Mouse (Mus musculus) R1 (cell line): ENCODE results near the gene Pcsk4.

Experiments
- DNase-seq: peaks from one replicate; pipeline ENCODE4 v3.0.0-alpha.2; 2018; ENCODE audit warnings: low read depth, low spot score

Gene Pcsk4

DNA sequence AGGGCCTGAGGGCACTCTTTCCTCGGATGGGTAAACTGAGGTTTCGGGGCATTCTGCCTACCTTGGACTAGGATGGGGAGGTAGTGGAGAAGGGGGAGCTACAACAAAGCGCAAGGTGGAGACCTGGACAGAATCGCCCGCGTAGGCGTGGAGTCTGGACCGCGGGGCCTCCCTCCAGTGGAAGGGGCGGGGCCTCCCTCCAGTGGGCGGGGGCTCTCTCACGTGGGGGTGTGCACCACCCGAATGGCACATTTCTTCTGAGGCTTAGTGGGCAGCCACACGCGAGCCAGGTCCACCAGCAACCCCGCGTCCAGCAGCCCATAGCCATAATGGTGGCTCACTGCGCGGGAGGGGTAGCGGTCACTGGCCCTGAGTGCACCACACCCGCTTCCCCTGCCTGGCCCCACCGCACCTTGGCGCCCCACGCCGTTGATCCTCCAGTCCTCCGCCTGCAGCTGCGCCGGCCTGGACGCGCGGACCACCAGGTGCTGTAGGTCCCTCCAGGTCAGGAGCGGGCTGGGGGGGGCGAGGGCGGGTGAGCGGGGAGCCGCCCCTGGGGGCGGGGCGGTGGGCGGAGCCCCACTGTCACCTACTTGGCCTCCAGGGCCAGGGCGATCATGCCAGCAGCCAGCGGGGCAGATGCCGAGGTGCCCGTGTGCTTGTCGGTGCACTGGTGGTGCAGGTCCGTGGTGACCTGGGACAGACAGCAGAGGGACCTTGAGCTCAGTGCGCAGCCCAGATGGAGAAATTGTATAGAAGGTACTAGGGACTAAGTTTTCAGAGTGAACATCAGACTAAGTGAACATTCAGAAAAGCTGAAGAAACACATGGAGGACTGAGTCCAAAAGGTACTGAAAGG lies 5.8 kb downstream of the Pcsk4 start:
- peak; percentile 66 for DNase-seq

DNA sequence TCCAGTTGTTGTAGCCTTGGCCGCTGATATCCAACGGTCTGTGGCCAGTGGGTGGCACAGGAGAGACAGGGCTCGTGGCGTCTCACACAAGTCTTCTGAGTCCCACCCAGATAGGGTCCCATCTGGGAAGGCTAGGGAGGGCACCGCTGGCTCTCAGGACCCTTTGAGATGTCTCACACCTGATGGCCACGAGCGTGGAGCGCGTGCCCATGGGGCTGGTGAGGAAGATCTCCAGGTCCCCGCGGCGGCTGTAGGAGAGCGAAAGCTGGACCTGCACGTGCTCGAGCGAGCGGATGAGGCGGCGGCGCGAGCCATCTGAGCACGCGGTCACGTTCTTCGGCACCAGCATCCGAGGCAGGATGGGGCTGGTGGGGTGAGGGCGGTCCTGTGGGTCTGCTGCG lies 6.5 kb downstream of the Pcsk4 start:
- no peak for DNase-seq

DNA sequence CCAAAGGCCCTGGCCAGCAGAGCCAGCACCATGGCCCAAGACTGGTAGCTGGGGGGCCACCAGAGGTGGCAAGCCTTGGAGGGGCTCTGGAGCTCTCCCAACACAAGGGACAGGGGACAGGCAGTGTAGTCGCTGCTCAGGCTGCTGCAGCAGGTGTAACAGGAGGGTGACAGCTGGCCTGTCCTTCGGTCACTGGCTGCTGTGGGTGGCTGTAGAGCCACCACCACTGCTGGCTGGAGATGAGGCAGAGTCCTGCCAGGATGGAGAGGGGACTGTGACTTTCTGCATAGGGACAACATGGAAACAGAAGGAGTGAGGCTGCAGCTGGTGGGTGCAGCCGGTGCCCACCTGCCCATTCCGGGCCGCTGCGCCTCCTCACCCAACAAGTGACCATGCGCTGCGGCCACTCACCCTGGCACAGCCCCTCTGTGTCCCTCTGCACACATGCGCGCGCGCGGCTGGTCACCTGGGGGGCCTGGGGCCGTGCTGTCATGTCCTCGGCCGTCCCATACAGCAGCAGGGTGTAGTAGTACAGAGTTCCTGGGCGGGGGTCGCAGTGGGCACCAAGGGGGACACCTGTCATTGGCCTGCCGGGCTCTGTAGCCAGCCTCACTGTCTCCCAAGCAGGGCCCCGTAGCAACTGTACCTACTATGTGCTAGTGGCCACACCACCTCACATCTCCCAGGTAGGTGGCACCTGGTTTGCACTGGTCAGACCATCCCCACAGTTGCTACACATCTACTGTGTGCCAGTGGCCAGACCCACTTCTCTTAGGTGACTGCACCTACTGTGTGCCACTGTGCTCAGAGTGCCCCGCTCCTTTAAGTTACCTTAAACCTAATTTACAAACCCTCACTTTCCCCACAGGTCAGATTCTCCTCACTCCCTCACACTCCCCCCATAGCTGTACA lies 7.4 kb downstream of the Pcsk4 start:
- no peak for DNase-seq

DNA sequence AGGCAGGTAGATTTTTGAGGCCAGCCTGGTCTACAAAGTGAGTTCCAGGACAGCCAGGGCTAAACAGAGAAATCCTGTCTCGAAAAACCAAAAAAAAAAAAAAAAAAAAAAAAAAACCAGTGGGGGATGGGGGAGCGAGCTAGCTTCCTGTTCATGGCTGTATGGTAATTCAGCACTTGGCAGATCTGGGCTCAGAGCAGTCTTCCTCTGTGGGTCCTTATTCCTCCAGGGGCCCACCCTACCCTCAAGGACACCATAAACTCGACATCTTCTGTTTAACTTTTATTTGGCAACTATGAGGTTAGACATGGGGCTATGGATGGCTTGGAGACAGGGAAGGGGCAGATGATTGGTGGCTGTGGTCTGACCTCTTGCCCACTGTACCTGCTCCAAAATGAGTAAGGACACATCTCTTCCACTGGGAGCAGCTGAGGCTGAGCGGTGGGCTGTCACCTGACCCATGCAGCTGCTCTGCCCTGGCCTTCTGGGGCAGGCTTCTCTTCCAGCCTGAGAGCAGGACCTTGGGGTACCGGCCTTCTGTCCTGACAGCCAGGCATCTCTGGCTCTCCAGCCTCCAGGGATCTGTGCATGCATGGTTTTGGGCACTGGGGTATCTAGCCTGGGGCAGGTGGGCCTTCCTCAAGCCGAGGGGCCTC lies 8.2 kb downstream of the Pcsk4 start:
- DNase-seq, result no peak

DNA sequence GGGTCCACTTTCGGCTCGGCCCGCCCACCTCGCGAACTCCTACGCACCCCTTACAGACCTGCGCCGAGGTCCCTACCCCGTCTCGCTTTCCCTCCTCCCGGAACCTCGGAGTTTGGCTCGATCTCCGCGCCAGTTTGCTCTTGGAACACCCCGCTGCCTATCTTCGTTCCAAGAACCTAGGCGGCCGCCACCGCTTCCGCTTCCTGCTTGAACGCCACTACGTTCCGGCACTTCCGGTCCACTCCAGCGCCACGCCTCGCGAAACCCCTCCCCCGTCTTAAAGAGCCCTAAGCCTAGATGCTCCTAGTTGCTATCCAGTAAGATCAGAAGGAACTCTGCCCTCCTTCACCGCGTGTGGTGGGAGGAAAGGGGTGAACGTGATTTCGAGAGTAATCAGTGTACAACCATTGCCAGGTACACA lies 8.9 kb downstream of the Pcsk4 start, which contains the start of gene 2310011J03Rik:
TSS of gene 2310011J03Rik (minus strand) at position 198 of the 421 bp plus-strand sequence.
- peak; percentile 96 for DNase-seq

DNA sequence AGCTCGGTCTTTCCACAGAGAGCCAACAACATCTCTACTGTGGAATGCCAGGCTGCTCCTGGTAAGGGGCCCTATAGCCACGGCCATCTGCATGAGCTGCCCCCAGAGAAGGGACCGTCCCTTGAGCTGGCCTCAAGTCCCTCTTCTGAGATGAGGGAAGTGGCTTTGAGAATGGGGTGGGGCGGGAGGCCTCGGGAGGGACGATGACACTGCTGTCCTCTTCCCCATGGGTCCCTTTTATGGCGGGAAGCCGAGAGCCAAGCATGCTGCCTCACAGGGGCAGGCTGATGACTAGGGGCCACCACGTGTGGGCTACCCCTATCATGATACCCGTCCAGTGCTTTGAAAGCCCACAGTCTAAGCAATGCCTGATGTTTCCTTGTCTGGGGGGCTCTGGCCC lies 12.3 kb downstream of the Pcsk4 start:
- no peak for DNase-seq

DNA sequence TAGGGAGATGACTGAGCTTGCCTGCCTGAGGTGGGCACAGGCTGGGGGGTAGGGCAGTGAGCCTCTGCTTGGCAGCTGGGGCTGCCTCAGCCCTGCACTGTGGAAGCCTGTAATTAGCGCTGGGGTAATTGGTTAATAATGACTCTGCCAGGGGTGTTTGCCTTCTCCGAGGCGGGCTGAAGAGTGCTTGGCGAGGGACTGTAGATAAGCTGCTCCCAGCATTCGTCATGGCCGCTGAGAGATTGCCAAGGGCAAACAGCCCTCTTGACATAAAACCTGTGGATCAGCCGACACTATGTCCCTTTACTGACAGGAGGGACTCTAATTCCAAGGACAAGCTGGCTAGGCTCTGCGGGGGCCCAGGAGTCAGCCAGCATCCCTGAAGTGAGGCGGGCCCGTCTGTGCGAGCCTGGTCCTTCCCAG lies 12.9 kb downstream of the Pcsk4 start:
- no peak for DNase-seq

DNA sequence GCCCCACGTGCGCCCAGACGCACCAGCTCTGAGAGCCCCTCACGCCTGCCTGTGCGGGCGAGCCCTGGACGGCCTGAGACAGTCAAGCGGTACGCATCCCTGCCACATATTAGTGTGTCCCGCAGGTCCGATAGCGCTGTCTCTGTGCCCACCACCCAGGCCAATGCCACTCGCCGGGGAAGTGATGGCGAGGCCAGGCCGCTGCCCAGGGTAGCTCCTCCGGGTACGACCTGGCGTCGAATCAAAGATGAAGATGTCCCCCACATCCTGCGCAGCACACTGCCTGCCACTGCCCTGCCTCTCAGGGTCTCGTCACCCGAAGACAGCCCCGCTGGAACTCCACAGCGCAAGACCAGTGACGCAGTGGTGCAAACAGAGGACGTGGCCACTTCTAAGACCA lies 14.0 kb downstream of the Pcsk4 start:
- no peak for DNase-seq

DNA sequence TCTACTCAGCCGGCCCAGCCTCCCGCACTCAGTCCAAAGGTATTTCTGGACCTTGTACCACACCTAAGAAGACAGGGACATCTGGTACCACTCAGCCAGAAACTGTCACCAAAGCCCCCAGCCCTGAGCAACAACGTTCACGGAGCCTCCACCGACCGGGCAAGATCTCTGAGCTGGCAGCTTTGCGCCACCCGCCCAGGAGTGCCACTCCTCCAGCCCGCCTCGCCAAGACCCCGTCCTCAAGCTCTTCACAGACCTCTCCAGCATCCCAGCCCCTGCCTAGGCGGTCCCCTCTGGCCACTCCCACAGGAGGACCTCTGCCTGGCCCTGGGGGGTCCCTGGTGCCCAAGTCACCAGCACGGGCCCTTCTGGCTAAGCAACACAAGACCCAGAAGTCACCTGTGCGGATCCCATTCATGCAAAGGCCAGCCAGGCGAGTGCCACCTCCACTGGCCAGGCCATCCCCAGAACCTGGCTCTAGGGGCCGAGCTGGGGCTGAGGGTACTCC lies 14.8 kb downstream of the Pcsk4 start:
- no peak for DNase-seq

DNA sequence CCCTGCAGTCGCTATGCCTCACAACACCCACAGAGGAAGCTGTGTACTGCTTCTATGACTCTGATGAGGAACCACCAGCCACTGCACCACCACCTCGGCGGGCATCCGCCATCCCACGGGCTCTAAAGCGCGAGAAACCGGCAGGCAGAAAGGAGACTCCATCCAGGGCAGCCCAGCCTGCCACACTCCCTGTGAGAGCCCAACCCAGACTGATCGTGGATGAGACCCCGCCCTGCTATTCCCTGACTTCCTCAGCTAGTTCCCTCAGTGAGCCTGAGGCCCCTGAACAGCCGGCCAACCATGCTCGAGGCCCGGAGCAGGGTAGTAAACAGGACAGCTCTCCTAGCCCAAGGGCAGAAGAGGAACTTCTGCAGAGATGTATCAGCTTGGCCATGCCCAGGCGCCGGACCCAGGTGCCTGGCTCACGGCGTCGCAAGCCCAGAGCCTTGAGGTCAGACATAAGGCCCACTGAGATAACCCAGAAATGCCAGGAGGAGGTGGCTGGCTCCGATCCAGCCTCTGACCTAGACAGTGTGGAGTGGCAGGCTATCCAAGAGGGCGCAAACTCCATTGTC lies 15.6 kb downstream of the Pcsk4 start:
- no peak for DNase-seq

DNA sequence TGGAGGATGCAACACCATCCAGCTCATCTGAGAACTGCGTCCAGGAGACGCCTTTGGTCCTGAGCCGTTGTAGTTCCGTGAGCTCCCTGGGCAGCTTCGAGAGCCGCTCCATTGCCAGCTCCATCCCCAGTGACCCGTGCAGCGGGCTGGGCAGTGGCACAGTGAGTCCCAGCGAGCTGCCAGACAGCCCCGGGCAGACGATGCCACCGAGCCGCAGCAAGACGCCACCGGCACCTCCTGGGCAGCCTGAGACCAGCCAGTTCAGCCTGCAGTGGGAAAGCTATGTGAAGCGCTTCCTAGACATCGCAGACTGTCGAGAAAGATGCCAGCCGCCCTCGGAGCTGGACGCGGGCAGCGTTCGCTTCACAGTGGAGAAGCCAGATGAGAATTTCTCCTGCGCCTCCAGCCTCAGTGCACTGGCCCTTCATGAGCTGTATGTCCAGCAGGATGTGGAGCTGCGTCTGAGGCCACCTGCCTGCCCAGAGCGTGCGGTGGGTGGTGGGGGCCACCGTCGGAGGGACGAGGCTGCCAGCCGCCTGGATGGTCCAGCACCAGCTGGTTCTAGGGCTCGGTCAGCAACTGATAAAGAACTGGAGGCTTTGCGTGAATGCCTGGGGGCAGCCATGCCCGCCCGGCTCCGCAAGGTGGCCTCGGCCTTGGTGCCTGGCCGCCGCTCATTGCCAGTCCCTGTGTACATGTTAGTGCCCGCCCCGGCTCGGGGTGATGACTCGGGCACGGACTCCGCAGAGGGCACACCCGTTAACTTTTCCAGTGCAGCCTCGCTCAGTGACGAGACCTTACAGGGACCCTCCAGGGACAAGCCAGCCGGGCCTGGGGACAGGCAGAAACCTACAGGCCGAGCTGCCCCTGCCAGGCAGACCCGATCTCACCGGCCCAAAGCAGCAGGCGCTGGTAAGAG lies 16.5 kb downstream of the Pcsk4 start:
- DNase-seq, result no peak

DNA sequence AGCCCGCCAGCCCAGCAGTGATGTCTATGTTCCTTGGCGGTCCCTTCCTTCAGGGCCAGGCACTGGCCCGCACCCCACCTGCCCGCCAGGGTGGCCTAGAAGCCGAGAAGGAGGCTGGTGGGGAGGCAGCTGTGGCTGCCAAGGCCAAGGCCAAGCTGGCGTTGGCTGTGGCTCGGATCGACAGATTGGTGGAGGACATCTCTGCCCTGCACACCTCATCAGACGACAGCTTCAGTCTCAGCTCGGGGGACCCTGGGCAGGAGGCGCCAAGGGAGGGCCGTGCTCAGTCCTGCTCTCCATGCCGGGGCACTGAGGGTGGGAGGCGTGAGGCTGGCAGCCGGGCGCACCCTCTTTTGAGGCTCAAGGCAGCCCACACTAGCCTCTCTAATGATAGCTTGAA lies 17.7 kb downstream of the Pcsk4 start:
- DNase-seq, result no peak

DNA sequence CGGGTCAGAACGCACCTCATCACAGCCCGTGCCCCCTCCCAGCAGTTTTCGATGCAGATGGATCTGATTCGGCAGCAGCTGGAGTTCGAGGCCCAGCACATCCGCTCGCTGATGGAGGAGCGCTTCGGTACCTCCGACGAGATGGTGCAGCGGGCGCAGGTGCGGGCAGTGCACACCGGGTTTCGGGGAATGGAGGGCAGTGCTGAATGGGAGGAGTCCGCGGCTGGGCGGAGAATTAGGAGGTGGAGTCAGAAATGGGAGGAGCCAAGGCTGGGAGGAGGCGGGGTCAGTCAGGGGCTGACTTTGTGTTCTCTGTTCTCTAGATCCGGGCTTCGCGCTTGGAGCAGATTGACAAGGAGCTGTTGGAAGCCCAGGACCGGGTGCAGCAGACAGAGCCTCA lies 24.4 kb downstream of the Pcsk4 start:
- DNase-seq, result peak; percentile 91

DNA sequence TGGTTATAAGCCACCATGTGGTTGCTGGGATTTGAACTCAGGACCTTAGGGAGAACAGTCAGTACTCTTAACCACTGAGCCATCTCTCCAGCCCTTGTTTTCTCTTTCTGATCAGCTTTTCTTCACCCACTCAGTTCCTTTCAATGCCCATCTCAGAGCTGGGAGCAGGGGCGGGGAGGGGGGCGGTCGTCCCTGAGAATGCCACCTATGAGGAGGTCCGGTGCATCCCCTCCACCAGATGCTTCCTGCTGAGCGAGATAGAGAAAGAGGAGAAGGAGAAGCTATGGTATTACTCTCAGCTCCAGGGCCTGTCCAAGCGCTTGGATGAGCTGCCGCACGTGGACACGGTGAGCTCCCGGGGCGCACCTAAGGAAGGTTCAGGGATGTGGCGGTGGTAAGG lies 24.8 kb downstream of the Pcsk4 start:
- DNase-seq, result no peak

DNA sequence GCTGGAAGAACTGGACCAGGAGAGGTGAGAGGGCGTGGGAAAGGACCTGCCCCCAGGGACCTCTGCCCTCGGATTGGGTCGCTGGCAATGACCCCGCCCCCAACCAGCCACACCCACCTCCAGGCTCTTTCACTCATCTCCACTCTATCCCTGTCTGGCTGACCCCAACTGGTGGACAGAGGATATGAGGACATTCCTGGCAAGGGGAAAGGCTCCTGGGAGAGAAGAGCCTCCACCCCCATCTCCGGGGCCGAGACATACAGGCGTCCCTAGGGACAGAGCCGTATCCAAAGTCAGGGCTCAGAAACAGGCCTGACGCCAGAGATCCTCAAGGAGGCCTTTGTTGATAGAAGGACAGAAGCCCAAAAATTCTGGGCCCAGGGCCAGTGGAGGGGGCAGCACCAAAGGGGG lies 26.8 kb downstream of the Pcsk4 start:
- DNase-seq, result peak; percentile 62

DNA sequence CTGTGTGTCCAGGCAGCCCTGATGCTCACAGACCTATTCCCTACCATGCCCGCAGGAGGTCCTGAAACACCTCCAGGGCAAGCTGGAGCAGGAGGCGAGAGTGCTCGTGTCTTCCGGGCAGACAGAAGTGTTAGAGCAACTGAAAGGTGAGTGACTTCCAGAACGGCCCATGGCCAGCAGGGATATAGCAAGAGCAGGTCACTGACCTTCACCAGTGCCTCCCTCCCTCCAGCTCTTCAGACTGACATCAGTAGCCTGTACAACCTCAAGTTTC lies 27.3 kb downstream of the Pcsk4 start:
- no peak for DNase-seq

DNA sequence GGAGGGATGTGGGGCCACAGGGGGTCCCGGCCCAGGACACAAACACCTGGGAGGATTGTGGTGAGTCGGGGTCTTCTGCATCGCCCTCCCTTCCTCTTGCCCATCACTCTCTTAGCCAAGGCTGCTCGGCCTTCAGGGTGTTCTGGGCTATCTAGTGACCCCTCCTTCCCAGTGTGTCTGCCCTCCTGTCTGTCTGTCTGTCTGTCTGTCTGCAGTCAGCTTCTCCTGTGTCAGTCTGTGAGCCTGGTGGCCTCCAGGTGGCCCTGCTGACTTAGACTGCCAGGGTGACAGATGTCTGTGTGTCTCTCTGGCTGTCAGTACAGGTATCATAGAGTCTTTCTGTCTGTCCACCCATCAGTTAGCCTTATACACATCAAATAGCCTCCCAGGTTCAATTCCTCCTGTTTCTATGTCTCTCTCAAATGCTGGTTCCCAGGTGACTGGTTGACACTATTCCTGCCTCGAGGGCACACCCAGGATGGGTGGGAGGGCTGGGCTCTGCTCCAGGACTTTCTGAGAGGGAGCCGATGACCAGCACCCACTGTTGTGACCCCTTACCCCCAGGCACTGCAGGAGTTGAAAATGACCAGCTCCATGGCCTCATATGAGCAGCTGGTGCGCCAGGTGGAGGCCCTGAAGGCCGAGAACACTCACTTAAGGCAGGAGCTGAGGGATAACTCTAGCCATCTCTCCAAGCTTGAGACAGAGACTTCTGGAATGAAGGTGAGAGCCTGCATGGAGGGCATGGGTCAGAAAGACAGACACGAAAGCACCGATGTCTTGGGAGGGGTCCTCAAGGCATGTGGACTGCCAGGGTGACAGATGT lies 27.8 kb downstream of the Pcsk4 start:
- no peak for DNase-seq

DNA sequence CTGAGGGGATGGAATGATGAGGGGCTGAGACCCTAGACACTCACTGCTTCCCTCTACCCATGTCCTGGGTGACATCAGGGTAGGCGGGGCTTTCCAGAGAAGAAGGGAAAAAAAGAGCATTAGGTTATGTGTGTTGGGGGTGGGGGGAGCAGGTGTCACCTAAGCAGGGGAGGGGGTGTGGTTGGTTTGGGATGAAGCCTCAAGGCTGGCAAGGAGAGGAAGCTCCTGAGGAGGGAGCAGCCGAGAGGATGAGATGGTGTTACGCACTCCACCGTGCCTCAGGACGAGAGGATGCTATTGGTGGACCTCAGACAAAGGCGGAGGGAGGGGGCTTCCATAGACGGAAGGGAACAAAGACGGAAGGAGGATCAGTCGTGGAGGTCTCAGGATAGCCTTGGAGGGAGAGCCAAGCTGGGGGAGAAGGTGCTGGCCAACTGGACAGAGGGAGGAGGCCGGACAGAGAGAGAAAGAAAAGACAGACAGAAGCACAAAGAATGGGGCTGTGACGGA lies 28.6 kb downstream of the Pcsk4 start:
- DNase-seq, result no peak

DNA sequence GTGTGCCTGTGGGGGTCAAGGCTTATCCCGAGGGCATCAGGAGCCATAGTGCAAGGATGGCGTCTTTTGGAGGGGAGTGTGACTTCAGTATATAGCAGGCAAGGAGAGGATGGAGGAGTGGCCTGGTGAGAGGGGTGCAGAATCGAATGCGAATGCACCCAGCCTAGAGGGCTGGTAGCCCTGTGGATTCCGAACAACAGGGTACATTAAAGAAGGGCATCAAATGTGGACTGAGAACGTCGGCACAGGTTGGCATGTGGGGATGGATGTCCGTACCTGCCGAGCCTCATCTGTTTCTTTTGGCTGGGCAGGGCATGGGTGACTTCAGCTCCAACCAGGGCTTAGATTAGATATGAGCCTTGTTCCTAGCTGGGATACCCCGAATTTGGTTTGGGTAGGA lies 29.5 kb downstream of the Pcsk4 start:
- DNase-seq, result no peak

DNA sequence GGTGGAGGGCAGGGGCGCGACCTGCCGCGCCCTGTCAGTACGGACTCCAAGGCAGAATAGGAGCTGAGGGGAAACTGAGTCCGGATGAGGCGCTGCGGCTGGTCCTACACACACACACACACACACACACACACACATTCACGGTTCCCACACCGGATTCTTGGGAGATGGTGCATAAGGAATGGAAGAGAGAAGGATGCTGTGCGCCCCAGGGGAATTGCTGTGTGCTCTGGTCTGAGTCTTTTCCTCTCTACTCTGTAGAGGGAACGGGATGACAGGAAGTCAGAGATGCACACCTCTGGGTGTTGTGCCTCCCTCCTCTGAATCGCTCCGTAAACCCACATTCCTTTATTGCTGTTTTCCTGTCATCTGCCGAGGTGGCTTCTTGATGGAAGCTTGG lies 30.0 kb downstream of the Pcsk4 start:
- no peak for DNase-seq
